Mouse (Mus musculus) testis, adult 2 months (tissue): ENCODE measurements around the gene Dnm3. TPM values are rescaled to one million over a fixed set of nuclear protein-coding genes. Genes with fewer than 3 reads are reported as not detected.

ENCODE experiments used
- H3K27ac ChIP-seq: fragments of 200-500 bp; 2 replicates; pipeline ENCODE4 v1.5.1; 2012; ENCODE audit warnings: low read depth, low read length; ENCODE audit not compliant: control insufficient read depth, insufficient read depth
- H3K27me3 ChIP-seq: fragments of 200-500 bp; 2 replicates; pipeline ENCODE4 v1.6.1; 2012; ENCODE audit warnings: mild to moderate bottlenecking, low read length, moderate library complexity; ENCODE audit not compliant: control insufficient read depth, insufficient read depth
- H3K36me3 ChIP-seq: fragments of 200-500 bp; 2 replicates; pipeline ENCODE4 v1.6.1; 2012; ENCODE audit warnings: mild to moderate bottlenecking, low read length; ENCODE audit not compliant: control insufficient read depth, insufficient read depth
- H3K4me1 ChIP-seq: fragments of 200-500 bp; 2 replicates; pipeline ENCODE4 v1.6.1; 2012; ENCODE audit warnings: low read length; ENCODE audit not compliant: control insufficient read depth, insufficient read depth
- H3K4me3 ChIP-seq: fragments of 200-500 bp; 2 replicates; pipeline ENCODE4 v1.5.1; 2012; ENCODE audit warnings: low read depth, mild to moderate bottlenecking, low read length, moderate library complexity, mixed read lengths; ENCODE audit not compliant: control insufficient read depth
- CTCF ChIP-seq: fragments of 200-500 bp; IDR thresholded peaks from 2 replicates; pipeline ENCODE4 v1.5.1; 2012; ENCODE audit warnings: low read depth, mild to moderate bottlenecking, inconsistent platforms, low read length, moderate library complexity; ENCODE audit not compliant: control insufficient read depth, insufficient read depth, insufficient replicate concordance
- POLR2A ChIP-seq: fragments of 200-500 bp; IDR thresholded peaks from 2 replicates; pipeline ENCODE4 v1.6.1; 2012; ENCODE audit warnings: low read depth, mild to moderate bottlenecking, inconsistent platforms, low read length, moderate library complexity; ENCODE audit not compliant: control insufficient read depth
- polyA plus RNA-seq: library from polyadenylated mRNA; depleted of rRNA; stranded (reverse); fragments of >200 nt; gene quantifications from 2 replicates; pipeline ENCODE4 v1.2.3, GENCODE M21; 2012

The Dnm3 gene
- polyA plus RNA-seq, 1 experiment = 13.8 TPM

- Histone ChIP-seq H3K4me1 (no peaks in the 10 kb centered on the region), H3K27me3 (no peaks in the 10 kb centered on the region), H3K36me3 (no peaks in the 10 kb centered on the region), H3K4me3 (no peak overlapping the region), H3K27ac (no peak overlapping the region)
- TF ChIP-seq POLR2A (no peak), CTCF (no peak)
Observed at GRCm38 (mm10) chr1:162184003-162184748, 293.7 kb downstream of the Dnm3 start.

GRCm38 (mm10) chr1:162183438-162183837, 294.4 kb downstream of the Dnm3 start:
- no peaks in the 10 kb centered on the region for H3K36me3 ChIP-seq
- no peak overlapping the region for H3K27ac ChIP-seq
- TF ChIP-seq POLR2A = no peak
- no peak for TF ChIP-seq CTCF
- no peak overlapping the region; the same call in 1 of the 2 replicates for H3K4me3 ChIP-seq
- no peaks in the 10 kb centered on the region for H3K4me1 ChIP-seq
- no peaks in the 10 kb centered on the region for H3K27me3 ChIP-seq

DNA sequence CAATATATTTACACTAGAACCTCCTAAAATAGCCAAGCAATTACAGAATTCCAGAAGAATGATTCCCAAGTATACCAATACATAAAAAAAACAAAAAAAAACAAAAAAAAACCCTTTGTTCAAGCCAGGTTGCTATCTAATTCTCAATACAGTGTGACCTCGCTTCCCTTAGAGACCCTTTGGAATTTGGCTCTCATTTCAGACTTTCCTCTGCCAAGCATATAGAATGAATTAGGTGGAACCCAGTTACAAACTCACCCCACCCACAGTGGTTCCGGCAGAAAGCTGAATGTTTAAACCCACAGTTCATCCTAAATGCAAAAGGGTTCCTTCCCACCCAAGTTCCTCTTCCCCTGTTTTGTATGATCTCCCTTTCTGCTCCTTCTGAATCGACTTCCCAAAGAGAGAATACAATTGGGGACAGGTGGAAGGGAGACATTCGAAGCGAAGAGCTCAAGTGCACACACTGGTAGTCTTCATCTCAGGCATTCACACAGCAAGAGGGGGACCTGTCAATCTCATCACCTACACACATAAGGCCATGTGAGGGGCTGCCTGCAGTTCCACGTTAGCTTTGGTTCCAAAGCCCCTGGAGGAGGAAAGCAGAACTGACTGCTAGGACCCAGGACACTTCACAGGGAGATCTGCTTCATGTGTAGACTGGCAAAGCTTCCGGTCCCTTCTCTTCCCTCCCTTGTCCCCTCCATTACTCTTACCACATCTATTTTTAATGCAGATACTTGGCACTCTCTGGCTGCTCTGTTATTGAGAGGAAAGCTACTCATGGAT, 296.5 kb downstream of the Dnm3 start:
- Histone ChIP-seq H3K4me1 (no peaks in the 10 kb centered on the region), H3K27me3 (no peaks in the 10 kb centered on the region), H3K36me3 (no peaks in the 10 kb centered on the region), H3K27ac (no peak overlapping the region), H3K4me3 (no peak overlapping the region)
- TF ChIP-seq POLR2A = no peak
- TF ChIP-seq CTCF = no peak

DNA sequence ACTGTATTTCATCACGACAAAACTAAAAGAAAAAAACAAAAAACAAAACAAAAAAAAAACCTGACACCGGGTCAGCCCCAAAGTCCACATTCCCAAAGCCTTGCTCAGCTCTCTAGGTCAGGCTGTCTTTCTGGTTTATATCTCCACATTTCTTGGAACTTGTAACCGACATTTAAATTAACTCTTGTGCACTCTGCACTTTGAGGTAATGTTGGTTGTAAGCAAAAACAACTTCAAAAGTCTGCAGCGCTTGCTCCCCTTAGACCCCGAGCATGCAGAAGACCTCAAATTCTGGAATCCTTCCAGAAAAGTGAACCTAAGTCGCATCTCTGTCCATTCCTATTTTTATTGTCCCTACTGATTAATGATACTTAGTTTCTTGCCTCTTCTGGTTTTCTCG, 297.4 kb downstream of the Dnm3 start:
- Histone ChIP-seq H3K4me3 (no peak overlapping the region), H3K4me1 (no peaks in the 10 kb centered on the region), H3K27ac (no peak overlapping the region), H3K36me3 (no peaks in the 10 kb centered on the region), H3K27me3 (no peaks in the 10 kb centered on the region)
- TF ChIP-seq POLR2A (no peak), CTCF (no peak)

GRCm38 (mm10) chr1:162179401-162179800, 298.4 kb downstream of the Dnm3 start:
- H3K27me3 ChIP-seq = no peaks in the 10 kb centered on the region
- no peaks in the 10 kb centered on the region for H3K4me1 ChIP-seq
- H3K4me3 ChIP-seq = no peak overlapping the region
- H3K27ac ChIP-seq = no peak overlapping the region
- TF ChIP-seq CTCF = no peak
- TF ChIP-seq POLR2A = no peak
- H3K36me3 ChIP-seq = no peaks in the 10 kb centered on the region

DNA sequence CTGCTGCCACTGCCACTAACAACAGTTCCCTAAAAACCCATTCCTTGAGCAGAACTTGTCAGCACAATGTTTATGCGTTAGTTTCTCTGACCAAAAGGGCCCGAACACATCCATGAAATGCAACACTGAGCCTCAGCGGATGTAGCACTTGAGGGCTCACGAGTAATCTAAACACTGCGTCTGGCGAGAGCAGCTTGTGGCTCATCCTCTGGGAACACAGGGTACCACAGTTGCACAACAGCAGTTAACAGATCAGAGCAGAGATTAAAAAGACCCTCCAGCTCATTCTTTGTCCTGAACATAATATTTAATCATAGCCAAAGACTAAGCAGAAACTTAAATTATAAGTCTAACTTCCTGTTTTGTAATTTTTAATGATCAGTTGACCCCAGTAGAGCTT, 305.0 kb downstream of the Dnm3 start:
- H3K4me3 ChIP-seq = no peak overlapping the region
- no peak for TF ChIP-seq POLR2A
- no peak for TF ChIP-seq CTCF
- no peak overlapping the region for H3K27ac ChIP-seq
- no peaks in the 10 kb centered on the region for H3K36me3 ChIP-seq
- H3K4me1 ChIP-seq = no peaks in the 10 kb centered on the region
- H3K27me3 ChIP-seq = no peaks in the 10 kb centered on the region

- TF ChIP-seq POLR2A = no peak
- no peak for TF ChIP-seq CTCF
- H3K27ac ChIP-seq = no peak overlapping the region
- no peaks in the 10 kb centered on the region for H3K4me1 ChIP-seq
Observed at GRCm38 (mm10) chr1:162163687-162164484, 313.9 kb downstream of the Dnm3 start.

More at GRCm38 (mm10) chr1:162163687-162164484, 313.9 kb downstream of the Dnm3 start:
- H3K36me3 ChIP-seq = no peaks in the 10 kb centered on the region
- no peaks in the 10 kb centered on the region for H3K27me3 ChIP-seq
- H3K4me3 ChIP-seq = no peak overlapping the region
